Mouse (Mus musculus): ENCODE results near the gene Gsto2.
"Not testable (repeated sequence)": the region's sequence is repeated elsewhere in the genome, so short reads cannot be mapped to it uniquely, and the experiment has no call there.

Gsto2 gene

GRCm38 (mm10) chr19:47865353-47865947 is at the start of gene Gsto2:
TSS of gene Gsto2 (plus strand) at chr19:47865534.
- peak; percentile 93 to 94 for DNase-seq (ENCODE audit: low spot score in 2 of 2)

- DNase-seq (ENCODE audit: low spot score in 2 of 2) = no peak
Observed at GRCm38 (mm10) chr19:47817692-47818091, 47.6 kb upstream of the Gsto2 start.

DNA sequence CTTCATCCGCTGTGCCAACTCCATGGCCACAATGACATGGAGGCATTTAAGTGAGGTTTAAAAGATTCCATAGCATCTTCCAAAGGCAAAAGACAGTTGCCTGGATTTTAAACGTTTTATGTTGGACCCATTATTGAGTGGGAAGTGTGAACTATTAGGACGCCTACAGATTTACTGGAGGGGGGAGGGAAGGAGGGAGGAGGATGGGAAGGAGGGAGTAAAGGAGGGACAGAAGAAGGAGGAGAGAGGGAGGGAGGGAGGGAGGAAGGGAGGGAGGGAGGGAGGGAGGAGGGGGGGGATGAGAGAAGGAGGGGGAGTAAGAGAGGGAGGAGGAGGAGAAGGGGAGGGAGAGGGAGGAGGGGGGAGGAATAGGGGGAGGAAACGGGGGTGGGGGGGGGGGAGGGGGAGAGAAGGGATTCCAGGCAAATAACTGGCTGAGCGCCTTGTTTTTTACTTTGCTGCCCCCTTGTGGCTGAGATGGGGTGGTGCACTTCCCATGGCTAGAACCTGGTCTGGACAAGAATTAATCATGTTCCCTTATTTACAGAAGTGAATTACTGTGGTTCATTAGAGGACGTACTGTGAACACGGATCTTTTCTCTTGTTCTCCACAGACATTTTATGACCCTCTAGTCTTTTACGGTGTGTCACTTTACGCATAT is 44.4 kb upstream of the Gsto2 start:
- peak; percentile 56 to 75 for DNase-seq (ENCODE audit: low spot score in 2 of 2)

DNA sequence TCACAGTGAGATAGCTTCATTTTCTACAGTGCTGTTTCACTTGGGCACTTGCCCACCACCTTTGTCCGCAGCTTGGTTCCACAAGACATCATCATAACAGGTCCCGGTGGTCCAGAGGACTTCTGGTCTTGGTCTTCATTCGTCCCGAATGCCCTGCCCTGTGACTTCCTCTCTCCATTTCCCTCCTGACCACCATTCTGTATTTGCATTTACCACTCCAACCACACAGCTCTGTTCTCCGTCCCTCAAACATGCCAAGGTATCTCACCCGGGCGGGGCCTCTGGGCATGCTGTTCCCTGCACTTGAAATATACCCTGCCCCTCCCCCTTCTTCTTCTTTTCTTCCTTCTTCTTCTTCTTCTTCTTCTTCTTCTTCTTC is 43.9 kb upstream of the Gsto2 start:
- DNase-seq (ENCODE audit: low spot score in 2 of 2) = no peak

DNA sequence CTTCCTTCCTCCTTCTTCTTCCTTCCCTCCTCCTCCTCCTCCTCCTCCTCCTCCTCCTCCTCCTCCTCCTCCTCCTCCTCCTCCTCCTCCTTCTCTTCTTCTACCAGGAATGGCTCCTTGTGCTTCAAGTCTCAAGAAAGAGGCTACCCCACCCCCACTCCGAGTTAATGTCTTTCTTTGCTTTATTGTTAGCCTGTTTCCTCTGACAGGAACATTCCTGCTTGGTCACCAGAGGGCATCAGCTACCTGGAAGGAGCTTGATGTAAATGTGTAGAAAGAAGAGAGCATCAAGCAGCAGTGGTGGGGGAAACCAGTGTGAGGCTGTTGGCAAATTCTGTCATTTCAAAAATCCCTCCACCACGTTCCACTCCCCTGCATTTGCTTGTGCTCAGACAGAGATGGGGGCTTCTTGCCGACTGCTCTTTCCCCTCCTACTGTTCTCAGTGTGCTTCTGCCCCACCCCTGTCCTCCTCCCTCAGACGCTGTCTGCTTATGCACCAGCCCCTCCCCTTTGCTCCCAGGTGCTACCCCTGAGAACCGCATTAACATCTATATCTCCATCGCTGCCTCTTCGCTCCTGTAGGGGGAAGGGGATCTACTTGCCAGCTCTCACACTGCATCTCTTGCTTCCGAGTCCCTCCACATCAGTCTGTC is 43.1 kb upstream of the Gsto2 start:
- no peak for DNase-seq (ENCODE audit: low spot score in 2 of 2)

- DNase-seq (ENCODE audit: low spot score in 2 of 2) = no peak
Observed at GRCm38 (mm10) chr19:47824026-47824425, 41.3 kb upstream of the Gsto2 start.

- peak in 1 of 2 experiments; percentile 48 for DNase-seq (ENCODE audit: low spot score in 2 of 2)
Observed at GRCm38 (mm10) chr19:47829913-47830450, 35.4 kb upstream of the Gsto2 start.

GRCm38 (mm10) chr19:47831111-47831510 is 34.2 kb upstream of the Gsto2 start:
- peak in 1 of 2 experiments; percentile 28 for DNase-seq (ENCODE audit: low spot score in 2 of 2)

- DNase-seq (ENCODE audit: low spot score in 2 of 2) = peak in 1 of 2 experiments; percentile 52
Observed at GRCm38 (mm10) chr19:47832316-47832715, 33.0 kb upstream of the Gsto2 start.

- DNase-seq (ENCODE audit: low spot score in 2 of 2) = peak in 1 of 2 experiments; percentile 52
Observed at GRCm38 (mm10) chr19:47834614-47835013, 30.7 kb upstream of the Gsto2 start.

GRCm38 (mm10) chr19:47835776-47836175 is 29.6 kb upstream of the Gsto2 start:
- no peak for DNase-seq (ENCODE audit: low spot score in 2 of 2)

DNA sequence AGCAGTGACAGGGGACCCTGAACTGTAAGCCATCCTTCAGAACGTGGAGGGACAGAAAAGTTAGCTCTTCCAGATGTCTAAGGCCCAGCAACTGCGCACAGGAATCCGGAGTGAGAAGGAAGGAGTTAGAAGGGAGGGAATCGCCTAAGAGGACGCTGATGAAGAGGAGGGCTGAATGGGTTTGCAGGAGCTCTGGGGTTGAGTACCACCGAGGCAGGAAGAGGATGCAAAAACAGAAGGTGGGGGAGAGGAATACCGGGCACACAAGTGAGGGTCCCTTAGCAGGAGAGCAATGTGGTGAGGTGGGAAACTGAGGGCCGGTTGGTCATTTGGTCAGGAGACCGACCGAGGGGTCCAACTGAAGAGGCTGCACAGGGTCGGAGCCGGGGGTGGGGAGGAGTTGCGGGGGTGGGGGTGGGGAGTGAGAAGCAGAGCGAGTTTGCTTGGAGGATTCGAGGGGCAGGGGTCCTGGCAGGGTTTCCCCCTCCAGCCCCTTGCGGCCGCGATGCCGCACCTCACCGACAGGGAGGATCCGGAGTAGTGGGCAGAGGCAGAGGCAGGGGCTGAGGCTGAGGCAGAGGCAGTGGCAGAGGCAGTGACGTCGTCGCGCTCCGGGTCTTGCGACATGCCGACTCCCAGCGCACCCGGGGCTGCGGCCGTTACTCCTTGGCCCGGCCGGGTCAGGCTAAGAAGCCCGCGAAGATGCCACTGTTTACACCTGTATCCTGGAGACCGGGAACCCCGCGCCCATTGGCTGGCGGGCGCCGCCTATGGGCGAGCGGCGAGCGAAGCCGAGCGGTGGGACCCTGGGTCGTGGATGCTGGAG is 28.4 kb upstream of the Gsto2 start:
- peak; percentile 46 to 66 for DNase-seq (ENCODE audit: low spot score in 2 of 2)

GRCm38 (mm10) chr19:47837527-47837901 is 27.8 kb upstream of the Gsto2 start:
- no peak for DNase-seq (ENCODE audit: low spot score in 2 of 2)

- DNase-seq (ENCODE audit: low spot score in 2 of 2) = peak in 1 of 2 experiments; percentile 35
Observed at GRCm38 (mm10) chr19:47841234-47841633, 24.1 kb upstream of the Gsto2 start.

GRCm38 (mm10) chr19:47849735-47850134 is 15.6 kb upstream of the Gsto2 start:
- no peak for DNase-seq (ENCODE audit: low spot score in 2 of 2)

DNA sequence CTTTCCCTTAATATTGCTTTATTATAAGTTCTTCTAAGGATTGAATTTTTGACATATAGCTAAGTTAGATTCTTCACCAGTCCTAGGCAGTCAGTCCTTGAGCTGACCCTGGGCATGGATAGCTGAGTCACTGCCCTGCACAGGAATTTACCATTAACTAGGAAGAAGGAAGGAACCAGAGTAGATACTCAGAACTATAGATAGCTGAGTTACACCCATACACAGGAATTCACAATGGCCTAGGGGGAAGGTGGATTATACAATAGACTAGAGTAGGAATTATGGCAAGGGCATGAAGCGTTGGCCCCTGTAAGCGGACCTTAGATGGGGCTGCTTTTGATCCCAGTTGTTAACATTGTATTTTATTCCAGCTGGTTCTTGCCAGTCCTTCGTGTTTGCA is 13.2 kb upstream of the Gsto2 start:
- not testable (repeated sequence) for DNase-seq (ENCODE audit: low spot score in 2 of 2)

GRCm38 (mm10) chr19:47853053-47853452 is 12.3 kb upstream of the Gsto2 start:
- no peak for DNase-seq (ENCODE audit: low spot score in 2 of 2)

DNA sequence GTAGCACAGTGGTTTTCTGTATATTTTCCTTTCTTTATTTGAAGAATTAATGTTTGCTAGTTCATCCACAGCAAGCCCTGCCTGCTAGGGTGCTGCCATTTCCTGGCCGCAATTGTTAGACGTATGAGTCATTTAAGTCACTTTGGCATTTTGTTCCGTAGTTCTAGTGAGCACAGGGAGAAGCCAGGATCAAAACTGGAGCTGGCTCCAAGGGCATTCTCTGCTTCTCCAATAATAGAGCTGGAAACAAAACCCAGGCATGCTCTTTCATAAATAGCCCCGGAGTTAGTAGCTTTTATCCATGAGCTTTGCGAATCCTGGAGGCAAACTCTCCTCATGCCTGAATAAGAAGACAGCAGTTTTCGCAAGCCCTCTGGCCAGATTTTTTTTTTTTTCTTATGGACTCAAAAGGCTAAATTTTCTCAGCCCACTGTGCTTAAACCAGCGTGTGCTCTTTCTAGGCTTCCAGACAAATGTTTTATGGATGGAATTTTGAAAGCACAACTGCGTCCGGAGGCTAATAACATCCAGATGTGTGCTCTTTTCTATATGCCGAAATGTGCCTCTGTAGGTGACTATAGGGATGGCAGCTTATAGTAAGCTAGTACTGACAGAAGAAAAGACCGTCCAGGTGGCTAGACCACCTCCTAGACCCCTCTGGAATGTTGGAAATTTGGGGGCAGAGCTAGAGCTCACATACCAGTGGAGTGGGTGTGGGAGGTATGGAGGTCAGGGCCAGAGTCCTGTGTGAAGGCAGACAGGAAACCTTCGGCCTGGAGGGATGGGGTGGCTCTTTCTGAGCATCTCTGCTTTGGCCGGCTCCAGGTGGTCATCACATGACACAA is 11.2 kb upstream of the Gsto2 start:
- no peak for DNase-seq (ENCODE audit: low spot score in 2 of 2)

- peak; percentile 86 to 93 for DNase-seq (ENCODE audit: low spot score in 2 of 2)
Observed at GRCm38 (mm10) chr19:47854796-47855783, 10.2 kb upstream of the Gsto2 start, which contains the start of gene Gsto1. TSS of gene Gsto1 (plus strand) at chr19:47854970.

Data from urinary bladder, postnatal 4 days (tissue).